Mouse (Mus musculus) thymus, adult 18-20 months (tissue): ENCODE data around the gene Tprn.

Experiments used
- DNase-seq, 2 experiments: peaks; one replicate each; pipeline ENCODE4 v3.0.0; 2022; ENCODE audit warnings: mixed read lengths in 2 of 2

The Tprn gene

DNA sequence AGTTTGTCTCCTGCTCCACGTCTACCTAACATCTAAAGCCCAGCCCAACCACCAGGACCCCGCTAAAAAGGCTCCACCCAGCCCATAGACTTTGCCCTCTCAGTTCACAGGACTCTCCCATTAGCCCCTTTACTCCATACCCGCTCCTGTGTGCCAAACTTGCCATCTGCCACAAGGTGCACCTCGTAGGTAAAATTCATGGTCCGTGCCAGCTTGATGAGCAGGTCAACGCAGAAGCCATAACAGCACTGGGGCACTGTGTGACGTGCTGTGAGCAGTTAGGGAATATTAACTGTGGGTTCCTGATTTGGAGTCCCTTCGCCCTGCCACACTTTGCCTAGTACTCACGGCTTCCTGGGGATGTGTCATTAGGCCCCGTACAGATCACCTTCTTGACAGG lies 35.6 kb downstream of the Tprn start:
- no peak for DNase-seq

DNA sequence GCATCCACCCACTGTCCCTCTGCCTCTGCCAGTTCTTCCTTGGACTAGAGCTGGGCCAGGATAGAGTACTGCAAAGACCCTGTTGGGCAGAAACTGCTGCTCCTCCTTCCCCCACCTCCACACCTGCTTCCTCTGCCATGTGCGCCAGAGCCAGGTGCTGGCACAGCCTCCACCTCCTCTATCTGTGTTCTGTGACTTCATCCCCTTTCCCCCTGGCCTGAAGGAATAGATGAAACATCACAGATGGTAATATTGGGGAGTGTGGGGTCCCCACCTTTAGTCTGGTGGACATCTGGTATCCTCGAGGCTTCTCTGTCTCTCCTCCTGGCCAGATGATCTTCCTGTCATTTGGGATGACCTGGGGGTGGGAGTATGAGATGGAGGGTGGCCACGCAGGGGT lies 41.0 kb downstream of the Tprn start:
- no peak for DNase-seq

DNA sequence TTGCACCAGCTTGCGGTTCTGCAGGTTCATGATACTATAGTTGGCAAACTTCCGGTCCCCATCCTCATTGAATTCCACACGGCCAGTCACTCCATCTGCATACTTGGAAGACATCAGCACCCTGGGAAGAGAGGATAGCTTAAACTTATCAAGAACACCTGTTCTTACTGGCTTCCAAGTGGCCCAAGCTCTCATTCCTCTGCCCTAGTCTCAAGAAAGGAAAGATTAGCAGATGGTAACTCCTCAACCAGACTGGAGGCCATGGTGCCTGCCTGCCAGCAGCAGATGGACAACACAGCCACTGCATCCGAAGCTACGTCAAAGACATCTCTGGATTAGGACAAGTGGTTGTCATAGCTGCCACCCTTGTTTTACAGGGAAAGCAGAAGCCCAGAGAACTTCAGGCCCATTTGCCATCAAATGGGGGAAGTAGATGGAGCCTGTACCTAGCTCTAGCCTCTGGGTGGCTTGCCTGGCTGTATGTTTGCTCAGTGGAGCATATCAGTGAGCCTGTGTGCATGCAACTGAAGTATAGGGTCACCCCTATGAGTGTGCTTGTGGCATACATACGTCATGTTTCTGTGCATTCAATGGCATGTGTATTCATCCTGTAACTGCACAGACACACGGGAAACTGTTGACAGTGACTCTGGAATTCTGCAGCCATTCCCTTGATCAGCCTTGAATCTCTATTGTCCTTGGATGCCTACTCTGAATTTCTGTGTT lies 41.7 kb downstream of the Tprn start:
- DNase-seq, result no peak

- no peak for DNase-seq
Observed at GRCm38 (mm10) chr2:25304657-25305541, 42.5 kb downstream of the Tprn start.

DNA sequence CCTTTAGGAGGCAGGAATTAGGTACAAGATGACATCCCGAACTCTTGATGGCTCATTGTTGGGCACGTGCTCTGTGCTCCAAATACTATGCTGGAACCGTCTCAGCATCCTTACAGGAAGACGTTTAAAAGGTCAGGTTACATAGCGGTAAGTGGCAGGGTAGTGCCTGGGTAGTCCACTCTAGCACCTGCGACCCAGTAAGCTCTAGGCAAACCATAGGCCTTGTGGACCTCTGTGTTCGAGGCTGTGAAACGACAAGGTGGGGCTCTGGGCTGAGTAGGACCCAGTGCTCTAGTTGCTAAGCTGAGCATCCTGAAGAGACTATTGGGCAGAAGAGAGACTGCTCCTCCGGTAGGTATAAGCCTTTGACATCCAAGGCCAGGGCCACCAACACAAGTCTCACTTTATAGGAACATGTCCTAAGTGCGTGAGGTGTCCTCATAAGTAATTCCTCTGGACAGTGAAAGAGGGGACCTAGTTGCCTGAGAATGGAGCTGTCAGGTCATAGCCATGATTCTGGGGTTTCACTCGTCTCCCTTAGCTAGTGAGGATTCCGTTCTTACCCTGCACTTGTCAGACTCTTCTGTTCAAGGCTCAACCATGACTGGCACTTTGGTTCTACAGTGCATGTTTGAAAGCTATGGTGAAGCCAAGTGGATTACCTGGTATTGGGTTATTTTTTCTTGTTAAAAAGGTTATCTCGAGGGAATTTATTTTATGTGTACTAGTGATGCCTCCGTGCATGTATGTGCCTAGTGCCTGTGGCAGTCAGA lies 43.4 kb downstream of the Tprn start:
- no peak for DNase-seq

DNA sequence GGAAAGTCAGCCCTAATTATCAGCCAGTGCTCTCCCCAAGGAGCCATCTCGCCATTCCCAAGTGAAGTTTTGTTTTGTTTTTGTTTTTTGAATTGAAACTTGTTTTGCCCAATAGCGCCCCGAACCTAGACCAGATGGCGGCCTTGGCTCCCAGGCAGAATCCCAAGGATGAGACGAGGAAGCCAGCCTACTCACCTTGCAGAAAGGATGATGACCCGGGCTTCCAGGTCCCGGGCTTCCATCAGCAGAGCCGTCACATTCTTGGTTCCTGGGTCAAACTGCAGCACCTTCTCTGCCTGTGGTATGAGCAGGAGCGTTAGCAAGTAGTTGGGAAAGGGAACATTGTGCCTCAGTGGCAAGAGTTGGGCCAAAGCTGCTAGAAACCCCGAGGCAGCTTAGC lies 47.8 kb downstream of the Tprn start:
- DNase-seq, result no peak

DNA sequence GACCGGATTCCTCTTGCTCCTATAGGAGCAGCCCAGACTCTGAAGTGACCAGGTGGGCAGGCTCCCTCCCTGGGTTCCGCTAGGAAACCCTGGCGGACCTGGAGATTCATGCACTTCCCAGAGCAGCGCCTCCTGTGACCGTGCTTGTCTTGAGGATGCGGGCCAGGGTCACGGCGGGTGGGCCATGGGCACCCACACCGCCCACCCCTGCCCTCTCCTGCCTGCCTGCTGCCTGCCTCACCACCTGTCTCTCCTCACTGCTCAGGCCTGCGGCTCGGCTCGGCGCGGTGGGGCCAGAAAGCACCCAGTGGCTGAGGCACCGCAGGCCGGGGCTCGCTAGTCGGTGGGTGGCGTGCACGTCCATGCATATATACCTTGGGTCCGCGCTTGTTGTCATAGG lies 48.6 kb downstream of the Tprn start:
- no peak for DNase-seq

GRCm38 (mm10) chr2:25311491-25311891 lies 49.1 kb downstream of the Tprn start:
- DNase-seq, result no peak

DNA sequence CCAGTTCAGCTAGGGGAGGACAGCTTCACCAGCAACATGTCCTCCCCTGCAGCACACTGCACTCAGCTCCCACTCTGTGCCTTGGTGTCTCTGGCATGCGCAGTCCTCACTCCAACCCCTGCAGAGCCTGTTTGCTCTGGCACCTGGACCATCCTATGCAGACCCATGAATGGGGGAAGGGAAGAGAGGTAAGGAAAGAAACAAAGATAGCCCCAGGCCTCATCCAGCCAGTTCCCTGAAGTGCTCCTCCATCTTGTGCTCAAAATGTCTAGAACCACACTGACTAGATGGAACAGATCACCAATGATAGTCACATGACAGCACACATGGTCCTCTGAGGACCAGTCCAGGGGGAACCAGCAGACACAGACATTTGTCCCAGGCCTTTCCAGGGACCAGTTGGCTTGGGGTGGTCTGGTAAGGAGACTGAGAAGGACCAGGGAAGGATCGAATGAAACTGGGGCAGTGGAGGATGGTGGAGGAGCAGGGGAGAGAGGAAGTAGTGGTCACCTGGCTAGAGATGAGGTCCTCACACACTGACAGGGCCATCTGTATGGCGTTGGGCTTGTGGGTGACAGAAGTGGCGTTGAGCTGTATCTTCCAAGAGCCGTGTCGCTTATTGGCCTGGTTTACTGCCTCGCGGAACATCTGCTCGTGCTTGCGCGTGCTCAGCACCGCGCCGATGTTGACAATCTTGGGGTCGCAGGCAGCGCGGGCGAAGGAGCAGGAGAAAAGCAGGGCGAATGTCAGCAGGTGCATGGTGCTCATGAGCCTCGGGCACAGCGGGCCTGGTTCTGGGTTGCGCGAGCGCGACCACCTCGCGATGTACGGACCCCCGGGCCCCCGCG lies 55.9 kb downstream of the Tprn start:
- DNase-seq, result no peak

GRCm38 (mm10) chr2:25318971-25319773 lies 56.8 kb downstream of the Tprn start, which contains the start of gene Grin1:
Gene Grin1 (minus strand): TSS chr2:25319187.
- peak; percentile 11 to 24 for DNase-seq
